Mouse (Mus musculus) liver, postnatal 0 days (tissue): ENCODE results near the gene Itga2.

Source experiments
- CTCF ChIP-seq: sonication (generic); IDR thresholded peaks from 2 replicates; pipeline ENCODE4 v1.5.1; 2016; ENCODE audit warnings: antibody characterized with exemption, low read depth
- EP300 ChIP-seq: IDR thresholded peaks from 2 replicates; pipeline ENCODE4 v1.6.1; 2016; ENCODE audit warnings: antibody characterized with exemption, low read depth, mild to moderate bottlenecking

- no peak for TF ChIP-seq CTCF
- no peak for TF ChIP-seq EP300
Observed at GRCm38 (mm10) chr13:114825377-114825855, 106.5 kb downstream of the Itga2 start.
